Mouse (Mus musculus) olfactory bulb, adult 2 months (tissue): ENCODE measurements at regions not wholly inside any gene's neighbourhood (a gene's known extent, or its start where the extent isn't known, plus 50 kb on each side); places are given as distances from the start of the nearest gene placed in this dataset.

Source experiments
- CTCF ChIP-seq: fragments of 200-500 bp; IDR thresholded peaks from 2 replicates; pipeline ENCODE4 v1.5.1; 2012; ENCODE audit warnings: low read depth, mild to moderate bottlenecking, low read length, moderate library complexity; ENCODE audit not compliant: insufficient read depth
- POLR2A ChIP-seq: fragments of 200-500 bp; IDR thresholded peaks from 2 replicates; pipeline ENCODE4 v1.6.1; 2012; ENCODE audit warnings: mild to moderate bottlenecking, low read depth, low read length, moderate library complexity; ENCODE audit not compliant: insufficient read depth

DNA sequence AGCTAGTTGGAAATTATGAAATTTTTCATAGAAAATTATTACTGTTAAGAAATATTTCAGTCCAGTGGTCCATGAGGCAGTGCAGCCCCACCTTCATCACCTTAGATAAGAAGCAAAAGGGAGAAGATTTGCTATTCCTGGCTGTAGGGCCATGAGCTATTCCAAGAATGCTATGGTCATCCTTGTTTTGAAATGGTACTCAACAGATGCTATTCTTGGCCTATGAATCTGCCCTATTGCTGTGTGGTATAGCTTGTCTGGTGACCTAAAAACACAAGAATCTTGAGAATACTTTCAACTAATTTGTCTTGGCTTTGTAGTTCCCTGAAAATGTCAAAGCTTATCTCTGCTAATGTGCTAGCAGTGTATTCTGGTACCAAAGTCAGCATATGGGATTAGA is 254.8 kb upstream of the Rasgrp1 start:
- no peak for TF ChIP-seq POLR2A
- TF ChIP-seq CTCF = no peak
